Mouse (Mus musculus) inflammation-experienced regulatory T-cells, adult 6 months (primary cell): ENCODE measurements around the gene Usp1. TPM values are rescaled to one million over a fixed set of nuclear protein-coding genes. Genes with fewer than 3 reads are reported as not detected.
A peak's percentile ranks its signal among the peaks of the same experiment; 100 is the strongest.
"Not testable (repeated sequence)": the region's sequence is repeated elsewhere in the genome, so short reads cannot be mapped to it uniquely, and the experiment has no call there.

Experiments
- ATAC-seq: one replicate; pipeline ENCODE4 v1.8.0; 2017
- polyA plus RNA-seq, 3 experiments: library from polyadenylated mRNA; unstranded; fragments of 100-300 nt; shearing (Covaris generic); gene quantifications; one replicate each; pipeline ENCODE4 v1.2.1; 2017

The Usp1 gene
- 10 to 100 TPM; 13.8 to 23.4 (median 17.3) TPM for polyA plus RNA-seq

DNA sequence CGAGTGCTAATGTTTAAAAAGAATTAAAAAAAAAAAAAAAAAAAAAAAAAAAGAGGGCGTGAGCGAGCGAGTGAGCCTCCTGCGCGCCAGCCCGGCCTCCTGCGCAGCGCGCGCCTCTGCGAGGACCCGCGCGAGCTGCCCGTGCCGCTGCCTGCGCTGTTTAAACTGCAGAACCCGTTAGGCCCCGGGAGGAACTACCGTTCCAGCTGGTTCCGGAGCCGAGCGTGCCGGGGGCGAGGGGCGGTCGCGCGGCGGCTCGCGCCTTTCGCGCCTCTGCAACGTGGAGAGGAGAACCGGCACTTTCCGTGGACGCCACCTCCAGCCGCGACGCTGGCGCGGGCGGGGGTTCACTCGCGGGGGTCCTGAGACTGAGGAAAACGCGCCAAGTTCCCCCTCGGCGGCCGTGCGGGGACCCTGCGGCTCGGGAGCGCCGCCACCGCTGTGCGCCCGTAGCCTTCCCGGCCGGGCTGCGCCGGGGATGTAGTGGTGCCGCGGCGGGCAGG is at the start of gene Usp1:
Gene Usp1, plus strand, starts transcription at position 243 of the 503 bp plus-strand sequence.
- ATAC-seq, result peak; percentile 9

DNA sequence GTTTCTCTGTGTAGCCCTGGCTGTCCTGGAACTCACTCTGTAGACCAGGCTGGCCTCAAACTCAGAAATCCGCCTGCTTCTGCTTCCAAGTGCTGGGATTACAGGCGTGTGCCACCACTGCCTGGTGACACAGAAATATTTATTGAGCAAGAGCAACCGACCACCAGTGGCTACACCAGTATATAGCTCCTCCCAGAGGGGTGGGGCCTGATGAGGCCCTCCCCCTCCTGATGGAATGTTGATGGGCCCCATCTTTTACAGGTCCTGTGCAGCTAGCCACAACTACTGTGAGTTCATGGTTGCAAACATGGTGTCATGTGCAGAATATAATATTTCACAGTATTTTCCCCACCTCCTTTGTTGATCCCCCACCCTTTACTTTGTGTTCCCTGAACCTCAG is 40.9 kb upstream of the Usp1 start:
- no peak for ATAC-seq

DNA sequence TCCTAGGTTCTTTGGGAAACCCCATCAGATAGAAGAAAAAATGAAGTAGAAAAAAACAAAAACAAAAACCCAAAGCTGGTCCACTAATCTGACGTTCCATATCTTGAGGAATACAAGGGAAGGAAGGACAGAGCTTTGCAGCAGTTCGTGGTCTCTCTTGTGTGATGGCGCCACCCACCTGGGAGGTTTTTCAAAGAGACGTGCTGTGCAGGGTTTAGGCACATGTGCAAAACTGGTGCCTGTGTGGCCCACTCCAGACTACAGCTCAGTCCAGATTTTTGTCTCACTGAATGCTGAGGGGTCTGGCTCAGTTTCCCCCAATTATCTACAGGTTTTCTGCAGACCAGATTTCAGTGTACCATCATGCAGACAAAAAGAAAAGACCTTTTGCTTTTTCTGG is 37.2 kb upstream of the Usp1 start:
- no peak for ATAC-seq

DNA sequence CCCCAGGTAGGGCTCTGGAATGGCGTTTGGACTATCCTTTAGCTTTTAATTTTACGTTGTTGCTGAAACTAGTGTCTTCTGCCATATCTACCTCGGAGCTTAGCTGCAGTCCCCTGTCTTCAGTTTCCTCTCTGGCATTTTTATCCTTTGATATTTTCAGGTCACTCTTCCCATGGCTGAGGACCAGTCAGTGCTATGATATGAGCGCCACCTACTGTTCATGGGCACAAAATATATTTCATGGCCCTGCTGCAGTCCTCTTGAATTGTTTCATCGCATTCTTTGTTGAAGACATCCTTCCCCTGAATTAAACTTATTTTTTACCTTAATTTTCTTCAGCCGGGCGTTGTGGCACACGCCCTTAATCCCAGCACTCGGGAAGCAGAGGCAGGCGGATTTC is 36.5 kb upstream of the Usp1 start:
- ATAC-seq, result no peak

DNA sequence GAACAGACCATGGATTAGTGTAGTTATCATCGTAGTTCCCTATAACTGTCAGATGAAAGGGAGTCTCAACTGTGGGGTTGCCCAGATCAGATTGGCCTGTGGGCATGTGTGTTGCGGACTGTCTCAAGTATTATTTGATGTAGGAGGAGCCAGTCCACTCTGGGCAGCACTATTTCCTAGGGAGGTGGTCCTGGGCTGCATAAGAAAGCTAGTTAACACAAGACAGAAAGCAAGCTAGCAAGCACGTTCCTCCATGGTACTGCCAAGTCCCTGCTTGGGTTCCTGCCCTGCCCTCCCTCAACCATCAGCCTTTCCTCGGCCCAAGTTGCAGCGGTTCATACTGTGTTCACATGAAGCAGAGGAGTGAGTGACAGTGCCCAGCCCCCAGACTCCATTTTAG is 13.4 kb upstream of the Usp1 start:
- ATAC-seq, result no peak

DNA sequence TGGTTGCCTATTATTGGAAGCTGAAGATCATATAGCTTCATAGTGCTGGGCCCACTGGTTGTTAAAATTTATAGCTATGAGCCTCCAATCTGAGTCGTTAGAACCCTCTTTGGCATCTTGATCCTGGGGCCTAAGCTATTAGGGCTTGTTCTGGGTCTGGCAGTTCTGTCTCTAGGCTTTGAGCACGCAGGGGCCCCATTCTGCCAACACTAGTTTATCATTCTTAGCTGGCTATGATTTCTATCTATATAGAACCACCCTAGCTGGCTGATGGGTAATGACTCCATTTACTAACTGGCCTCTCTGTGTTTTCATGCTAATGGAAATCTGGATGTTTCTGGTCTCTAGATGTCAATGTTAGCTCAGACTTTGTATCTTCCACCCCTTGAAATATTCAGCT is 5.9 kb upstream of the Usp1 start:
- ATAC-seq, result no peak

DNA sequence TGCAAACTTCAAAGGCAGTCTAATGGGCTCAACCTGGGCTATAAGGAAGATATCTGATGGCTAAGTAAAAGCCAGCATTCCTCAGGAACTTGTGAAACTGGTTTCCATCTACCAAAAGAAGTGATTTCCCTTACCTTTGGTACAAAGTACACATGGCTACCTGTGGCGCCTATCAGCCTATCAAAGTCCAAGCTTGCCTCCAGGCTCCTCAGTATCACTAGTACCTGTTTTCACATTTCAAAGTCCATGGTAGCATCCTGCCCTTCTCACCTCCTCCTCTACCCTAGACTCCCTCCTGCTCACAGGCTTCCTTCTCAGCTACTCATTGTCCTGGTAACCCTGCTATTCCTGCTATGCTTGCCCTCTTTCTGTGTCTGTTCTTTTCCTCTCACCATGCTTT is 5.4 kb upstream of the Usp1 start:
- ATAC-seq, result no peak

DNA sequence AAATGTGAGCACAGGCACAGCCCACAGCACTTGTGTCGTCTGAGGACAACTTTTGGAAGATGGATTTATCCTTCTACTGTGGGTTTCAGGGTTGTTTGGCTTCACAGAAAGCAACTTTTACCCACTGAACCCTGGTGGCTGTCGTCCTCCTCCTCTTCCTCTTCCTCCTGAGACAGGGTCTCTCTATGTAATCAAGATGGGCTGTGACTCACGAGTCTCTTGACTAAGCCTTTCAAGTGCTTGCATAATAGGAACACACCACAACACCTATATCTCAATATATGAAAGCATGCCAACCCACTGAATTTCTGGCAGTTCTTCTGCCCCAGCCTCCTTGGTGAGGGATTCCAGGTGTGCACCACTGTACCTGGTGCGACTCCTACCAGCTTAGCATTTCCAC is 2.7 kb upstream of the Usp1 start:
- no peak for ATAC-seq

DNA sequence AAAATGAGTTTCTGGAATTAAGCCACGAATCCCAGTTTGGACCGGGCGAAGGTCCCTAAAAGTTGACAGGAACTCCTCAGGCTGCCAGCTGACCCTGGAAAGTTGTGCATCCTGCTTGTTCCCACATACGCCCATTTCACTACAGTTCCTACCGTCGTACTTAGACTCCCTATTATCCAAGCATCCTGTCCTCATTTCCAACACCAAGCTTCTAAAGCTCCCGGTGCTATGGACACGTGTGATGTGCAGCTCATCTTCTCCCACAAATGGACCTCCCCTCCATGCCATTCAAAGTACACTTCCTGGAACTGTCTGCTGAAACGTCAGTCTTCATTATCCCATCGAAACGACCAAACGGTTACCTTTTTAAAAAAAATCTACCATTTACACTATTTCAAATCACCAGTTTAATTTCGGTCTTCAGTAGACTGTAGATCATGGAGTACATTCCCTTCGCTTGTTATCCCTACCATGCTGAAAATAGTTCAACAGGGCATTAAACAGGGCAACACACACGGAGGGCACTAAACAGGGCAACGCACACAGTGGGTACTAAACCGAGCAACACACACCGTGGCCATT is 1.5 kb upstream of the Usp1 start:
- ATAC-seq, result no peak

DNA sequence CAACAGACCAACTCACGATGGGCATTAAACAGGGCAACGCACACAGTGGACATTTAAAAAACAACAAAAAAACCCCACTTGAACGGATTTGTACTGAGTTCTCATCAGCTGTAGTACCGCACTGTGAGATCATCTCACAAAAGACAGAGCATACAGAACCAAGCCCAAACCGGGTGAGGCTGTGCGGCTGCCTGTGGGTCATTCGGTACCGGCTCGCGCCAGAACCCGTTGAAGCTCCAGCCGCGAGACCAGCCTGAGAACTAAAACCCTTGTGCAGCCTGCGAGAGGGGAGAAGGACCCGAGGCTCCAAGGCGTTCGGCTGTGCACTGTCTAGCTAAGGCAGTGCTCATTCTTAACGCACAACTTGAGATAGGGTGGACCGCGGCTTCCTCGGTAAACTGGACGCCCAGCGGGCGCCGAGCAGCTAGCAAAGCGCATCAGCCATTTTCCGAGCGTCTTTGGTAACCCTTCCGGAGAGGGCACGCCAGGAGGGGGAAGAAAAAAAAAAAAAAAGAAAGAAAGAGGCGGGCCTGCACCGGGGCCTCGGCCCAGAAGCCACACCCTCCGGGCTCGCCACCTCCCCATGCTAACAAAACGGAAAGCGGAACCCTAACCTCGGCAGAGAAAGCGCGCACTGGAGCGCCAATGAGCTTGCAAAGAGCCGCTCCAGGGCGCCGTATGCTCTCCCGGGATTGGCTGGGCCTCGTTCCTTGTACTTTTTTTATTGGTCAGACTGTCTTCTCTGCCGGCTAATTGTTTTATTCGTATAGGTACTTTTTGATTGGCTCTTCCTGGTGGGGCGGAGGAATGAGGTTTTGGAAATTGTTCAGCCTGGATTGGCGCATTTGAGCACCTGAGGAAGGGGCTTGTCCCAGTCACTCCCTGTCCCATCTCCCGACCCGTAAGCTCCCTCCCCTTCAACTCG is 705 bp upstream of the Usp1 start:
- peak; percentile 87 for ATAC-seq

DNA sequence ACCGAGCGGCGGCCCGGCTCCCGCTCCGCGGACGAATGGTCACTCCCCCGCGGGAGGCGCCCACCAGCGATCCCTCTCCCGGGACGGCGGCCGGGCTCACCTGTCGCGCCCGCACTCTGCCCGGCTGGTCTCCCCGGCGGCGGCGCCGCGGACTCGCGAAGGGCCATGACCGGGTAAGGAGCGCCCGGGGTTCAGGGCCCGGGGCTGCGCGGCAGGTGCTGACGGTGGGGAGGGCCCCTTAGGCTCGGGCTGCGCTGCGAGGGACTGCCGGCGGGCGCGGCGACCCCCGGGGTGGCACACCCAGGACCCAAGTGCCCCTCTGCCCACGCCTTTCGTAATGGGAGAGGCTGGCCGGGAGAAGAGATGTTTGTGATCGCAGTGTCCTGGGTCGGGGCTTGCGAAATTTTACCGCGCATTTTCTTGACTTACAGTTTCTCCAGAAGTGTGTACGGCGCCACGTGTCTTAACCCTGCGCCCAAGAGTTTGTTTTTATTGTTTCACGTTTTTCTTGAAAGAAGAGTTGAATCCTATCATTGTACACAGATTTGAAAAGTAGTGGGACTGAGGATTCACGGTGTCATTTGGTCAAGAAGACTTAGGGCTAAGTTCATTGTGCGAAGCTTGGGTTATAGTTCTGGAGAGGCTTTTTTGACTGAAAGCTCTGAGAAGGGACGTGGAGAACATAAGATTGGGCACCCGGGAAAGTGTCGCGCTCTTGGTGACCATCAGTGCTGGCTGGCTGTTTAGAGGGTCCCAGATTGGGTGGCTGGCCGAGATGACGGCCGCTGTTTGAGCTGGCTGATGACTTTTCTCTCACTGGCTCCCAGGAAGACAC is 678 bp downstream of the Usp1 start:
- no peak for ATAC-seq

DNA sequence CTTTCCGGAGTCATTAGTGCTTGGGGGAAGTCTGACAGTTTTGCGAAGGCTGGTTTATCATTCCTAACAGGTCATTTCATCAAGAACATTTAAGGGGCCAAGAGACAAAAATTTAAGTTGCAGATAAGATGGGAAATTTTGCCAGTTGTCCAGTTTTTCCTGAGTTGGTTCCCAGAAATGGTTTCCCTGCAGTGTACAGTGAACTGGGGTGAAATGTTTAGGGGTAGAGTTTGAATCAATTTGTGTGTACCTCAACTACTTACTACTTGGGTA is 1.2 kb downstream of the Usp1 start:
- ATAC-seq, result no peak

DNA sequence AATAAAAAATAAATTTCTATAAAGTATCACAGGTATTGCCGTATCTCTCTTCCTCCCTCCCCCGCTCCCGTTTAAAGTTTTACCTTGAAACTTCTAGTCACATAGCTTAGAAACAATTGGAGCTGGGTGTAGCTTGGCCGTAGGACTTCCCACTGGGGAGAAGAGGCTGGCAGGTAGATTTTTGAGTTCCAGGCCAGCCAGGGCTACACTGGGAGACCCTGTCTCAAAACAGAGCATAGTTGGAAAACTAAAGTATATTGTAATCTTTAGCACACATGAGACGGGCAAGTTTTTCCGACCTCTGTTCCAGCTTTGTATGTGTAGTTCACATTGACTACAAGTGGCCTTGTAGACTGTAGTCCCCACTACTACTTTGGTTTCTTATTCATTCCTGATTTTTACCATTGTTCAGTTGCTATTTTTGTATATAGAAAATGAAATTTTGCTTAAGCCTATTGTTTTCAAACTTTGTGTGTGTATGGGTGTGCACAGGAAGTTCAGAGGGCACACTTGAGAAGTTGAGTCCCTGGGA is 1.7 kb downstream of the Usp1 start:
- ATAC-seq, result no peak

DNA sequence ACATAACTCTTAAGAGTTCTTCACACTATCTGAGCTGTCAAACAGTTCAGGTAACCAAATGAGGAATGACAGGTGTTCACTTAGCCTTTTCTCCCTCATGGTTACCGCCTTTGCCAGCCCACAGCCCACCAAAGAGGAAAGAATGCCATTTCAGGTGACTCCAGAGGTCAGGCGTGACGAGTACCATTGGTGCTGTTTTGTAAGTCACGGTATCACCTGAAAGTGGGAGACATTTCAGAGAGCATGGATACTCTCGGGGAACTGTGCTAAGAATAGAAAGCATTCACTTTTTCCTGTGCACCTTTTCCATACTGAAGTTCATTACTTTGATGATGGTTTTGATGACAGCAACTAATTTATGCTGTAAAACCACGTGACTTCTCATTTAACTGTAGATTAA is 12.4 kb downstream of the Usp1 start:
- no peak for ATAC-seq

DNA sequence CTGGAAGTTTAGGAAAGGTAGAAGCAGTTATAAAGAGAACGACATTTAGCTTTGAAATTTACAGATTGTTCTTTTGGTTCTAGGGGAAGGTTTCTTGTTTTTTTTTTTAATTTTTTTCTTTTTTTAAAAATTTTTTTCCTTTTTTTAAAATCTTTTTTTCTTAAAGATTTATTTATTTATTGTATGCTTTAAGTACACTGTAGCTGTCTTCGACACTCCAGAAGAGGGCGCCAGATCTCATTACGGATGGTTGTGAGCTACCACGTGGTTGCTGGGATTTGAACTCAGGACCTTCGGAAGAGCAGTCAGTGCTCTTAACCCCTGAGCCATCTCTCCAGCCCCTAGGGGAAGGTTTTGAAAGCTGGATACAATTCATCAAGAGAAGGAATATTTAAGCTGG is 14.6 kb downstream of the Usp1 start:
- not testable (repeated sequence) for ATAC-seq

DNA sequence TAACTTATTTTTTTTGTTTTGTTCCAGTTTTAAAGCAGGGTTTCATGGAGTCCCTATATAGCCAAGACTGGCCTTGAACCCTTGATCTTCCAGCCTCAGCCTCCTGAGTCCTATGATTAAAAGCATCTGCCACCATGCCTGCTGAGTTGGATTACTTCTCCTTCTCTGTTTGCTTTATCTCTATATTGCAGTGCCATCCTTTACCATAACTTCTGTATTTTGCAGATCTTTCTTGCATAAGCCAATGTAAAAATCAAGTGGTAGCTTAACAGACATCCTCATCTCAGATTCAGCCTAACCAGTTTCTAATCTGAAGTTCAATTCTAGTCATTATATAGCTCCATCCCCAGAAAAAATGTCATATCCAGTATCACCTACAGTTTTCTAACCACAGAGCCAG is 27.0 kb downstream of the Usp1 start:
- ATAC-seq, result no peak

DNA sequence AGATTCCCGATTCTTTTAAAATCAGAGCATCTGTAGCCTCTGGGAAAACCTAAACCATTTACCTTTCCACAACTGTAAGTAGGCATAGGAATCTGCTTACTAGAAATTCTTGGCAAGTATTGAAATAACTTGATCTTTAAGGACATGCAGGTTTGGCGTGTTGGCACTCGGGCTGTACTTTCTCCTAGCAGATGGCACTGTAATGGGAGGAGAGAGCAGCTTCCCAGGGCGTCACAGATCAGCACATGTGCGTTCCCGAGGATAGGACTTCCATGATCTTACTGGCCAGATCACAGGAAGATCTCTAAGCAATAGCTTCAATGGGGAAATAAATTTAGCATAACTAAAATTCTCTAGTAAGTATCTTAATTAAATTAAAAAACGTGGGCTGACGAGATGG is 32.4 kb downstream of the Usp1 start:
- no peak for ATAC-seq

DNA sequence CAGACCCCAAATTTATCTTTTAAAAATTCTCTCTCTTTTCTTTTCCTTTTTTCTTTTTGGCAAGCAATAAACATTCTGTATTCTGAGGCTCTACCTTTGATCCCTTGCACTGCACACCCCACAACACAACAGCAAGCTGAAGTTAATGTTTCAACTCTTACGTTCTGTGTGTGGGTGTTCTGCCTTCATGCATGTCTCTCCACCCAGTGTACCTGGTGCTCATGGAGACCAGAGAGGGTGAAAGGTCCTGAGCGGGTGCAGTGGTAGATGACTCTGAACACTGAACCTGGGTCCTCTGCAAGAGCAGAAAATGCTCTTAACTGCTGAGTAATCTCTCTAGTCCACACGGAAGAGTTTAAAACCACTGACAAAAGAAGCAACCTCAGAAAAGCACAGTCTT is 36.6 kb downstream of the Usp1 start:
- ATAC-seq, result no peak

DNA sequence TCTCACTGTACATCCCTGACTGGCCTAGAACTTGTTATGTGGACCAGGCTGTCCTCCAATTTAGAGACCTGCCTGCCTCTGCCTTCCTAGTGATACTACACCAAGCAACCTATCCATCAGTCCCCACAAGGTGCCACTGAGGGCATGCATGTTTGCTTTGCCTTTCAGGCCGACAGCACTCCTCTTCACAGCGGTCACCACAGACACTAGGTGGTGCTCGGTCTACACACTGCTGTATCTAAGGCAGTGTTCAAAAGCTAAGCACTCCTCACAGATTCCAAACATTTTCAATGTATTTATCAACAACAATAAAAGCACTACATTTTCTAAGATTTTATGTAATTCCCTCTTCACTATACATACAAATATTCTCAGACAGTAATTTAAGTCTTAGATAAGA is 46.3 kb downstream of the Usp1 start:
- ATAC-seq, result no peak

DNA sequence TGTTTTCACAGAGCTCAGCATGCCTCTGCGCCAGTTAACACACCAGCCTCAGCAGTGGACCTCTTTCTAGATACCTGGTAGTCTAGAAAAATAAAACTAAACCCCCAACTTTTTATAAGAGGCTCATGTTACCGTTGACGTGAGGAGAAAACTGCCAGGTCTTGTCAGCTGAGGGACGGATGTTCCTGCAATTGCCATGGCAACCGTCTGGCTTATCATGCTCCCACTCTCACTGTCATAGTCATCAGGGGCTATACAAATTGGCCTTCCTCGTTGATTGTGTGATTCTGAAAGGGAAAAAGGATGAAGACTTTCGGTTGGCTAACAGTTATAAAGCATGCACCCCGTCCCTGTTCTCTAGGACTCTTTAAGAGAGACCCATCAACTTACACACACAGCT is 52.1 kb downstream of the Usp1 start:
- no peak for ATAC-seq

DNA sequence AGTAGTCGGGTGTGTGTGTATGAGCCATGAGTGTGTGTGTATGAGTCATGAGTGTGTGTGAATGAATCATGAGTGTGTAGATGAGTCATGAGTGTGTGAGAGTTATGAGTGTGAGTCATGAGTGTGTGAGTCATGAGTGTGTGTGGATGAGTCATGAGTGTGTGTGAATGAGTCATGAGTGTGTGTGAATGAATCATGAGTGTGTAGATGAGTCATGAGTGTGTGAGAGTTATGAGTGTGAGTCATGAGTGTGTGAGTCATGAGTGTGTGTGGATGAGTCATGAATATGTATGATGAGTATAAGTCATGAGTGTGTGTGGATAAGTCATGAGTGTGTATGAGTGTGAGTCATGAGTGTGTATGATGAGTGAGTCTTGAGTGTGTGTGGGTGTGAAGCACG is 54.7 kb downstream of the Usp1 start:
- ATAC-seq, result not testable (repeated sequence)

DNA sequence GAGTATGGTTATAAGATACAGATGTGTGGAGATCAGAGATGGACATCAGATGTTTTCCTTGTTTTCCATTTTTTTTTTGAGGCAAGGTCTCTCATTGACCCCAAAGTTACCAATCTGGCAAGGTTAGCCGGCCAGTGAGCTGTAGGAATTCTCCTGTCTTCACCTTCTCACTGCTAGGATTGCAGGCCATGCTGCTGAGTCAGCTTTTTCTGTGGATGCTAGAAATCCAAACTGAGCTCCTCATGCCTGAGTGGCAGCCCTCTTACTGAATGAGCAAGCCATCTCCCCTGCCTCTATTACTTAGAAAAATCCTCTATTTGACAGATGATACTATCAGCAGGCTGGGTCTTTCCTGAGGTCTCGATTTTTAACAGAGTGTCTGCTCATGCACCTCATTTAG is 55.1 kb downstream of the Usp1 start:
- ATAC-seq, result no peak

DNA sequence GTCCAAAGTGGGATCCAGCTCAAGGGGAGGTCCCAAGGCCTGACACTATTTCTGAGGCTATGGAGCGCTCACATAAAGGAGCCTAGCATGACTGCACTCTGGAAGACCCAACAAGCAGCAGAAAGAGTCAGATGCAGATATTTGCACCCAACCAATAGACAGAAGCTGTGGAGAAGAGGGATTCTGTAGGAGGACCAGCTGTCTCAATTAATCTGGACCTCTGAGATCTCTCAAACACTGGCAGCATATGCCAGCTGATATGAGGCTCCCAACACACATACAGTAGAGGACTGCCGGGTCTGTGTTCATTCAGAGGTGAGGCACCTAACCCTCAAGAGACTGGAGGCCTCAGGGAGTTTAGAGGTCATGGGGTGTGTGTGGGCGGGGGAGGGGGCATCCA is 56.4 kb downstream of the Usp1 start:
- not testable (repeated sequence) for ATAC-seq
